Mouse (Mus musculus): Measurements from ENCODE around the gene Papolb.

DNA sequence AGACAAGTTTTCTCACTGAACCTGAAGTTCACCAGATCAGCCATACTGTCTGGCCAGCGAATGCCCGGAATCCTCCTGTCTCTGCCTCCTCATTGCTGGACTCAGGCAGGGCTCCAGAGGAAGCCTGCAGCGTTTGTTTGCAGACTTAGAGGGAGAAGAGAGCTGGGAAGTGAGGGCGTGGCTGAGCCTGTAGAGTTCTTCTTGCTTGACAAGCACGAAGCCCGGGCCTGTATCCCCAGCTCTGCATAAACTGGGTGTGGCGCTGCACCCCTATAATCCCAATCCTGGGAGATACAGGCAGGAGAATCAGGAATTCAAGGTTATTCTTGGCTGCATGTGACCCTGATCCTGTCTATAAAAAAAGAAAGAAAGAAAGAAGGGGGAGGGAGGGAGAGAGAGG lies 30.4 kb upstream of the Papolb start:
- TF ChIP-seq EP300 (IDR thresholded peaks at IDR 0.05) = no peak
- no peak for TF ChIP-seq CTCF (IDR thresholded peaks at IDR 0.05)
